Mouse (Mus musculus) bone marrow macrophage, adult 2 months (primary cell): ENCODE measurements around the gene Ddr1. TPM values are rescaled to one million over a fixed set of nuclear protein-coding genes. Genes with fewer than 3 reads are reported as not detected.

Experiments
- H3K27ac ChIP-seq: 2 replicates; pipeline ENCODE4 v1.5.1; 2012; ENCODE audit warnings: low read depth, low read length; ENCODE audit not compliant: insufficient read depth
- H3K4me1 ChIP-seq: 2 replicates; pipeline ENCODE4 v1.6.1; 2012; ENCODE audit warnings: low read length; ENCODE audit not compliant: control insufficient read depth, insufficient read depth
- H3K4me3 ChIP-seq: 2 replicates; pipeline ENCODE4 v1.5.1; 2012; ENCODE audit warnings: mild to moderate bottlenecking, low read length, moderate library complexity; ENCODE audit not compliant: insufficient read depth
- CTCF ChIP-seq: IDR thresholded peaks from 2 replicates; pipeline ENCODE4 v1.5.1; 2012; ENCODE audit warnings: low read depth, mild to moderate bottlenecking, low read length, moderate library complexity
- POLR2A ChIP-seq: IDR thresholded peaks from 2 replicates; pipeline ENCODE4 v1.6.1; 2012; ENCODE audit warnings: mild to moderate bottlenecking, low read depth, low read length, borderline replicate concordance
- polyA plus RNA-seq: library from polyadenylated mRNA; stranded (reverse); fragments of >200 nt; gene quantifications from 2 replicates; pipeline ENCODE4 v1.2.4, GENCODE M21; 2012; ENCODE audit not compliant: missing spikeins, insufficient read depth, insufficient read length

The Ddr1 gene
- polyA plus RNA-seq, 1 experiment, result 0.60 TPM

GRCm38 (mm10) chr17:35643609-35644236, 60.7 kb downstream of the Ddr1 start, which contains the start of gene Mucl3:
Mucl3 (minus strand) TSS chr17:35643695.
- TF ChIP-seq POLR2A (no peak), CTCF (no peak)
- no peaks in the 10 kb centered on the region for H3K4me1 ChIP-seq
- no peak within 1 kb of the TSS for H3K4me3 ChIP-seq
- no peak within 1 kb of the TSS for H3K27ac ChIP-seq

GRCm38 (mm10) chr17:35639352-35639751, 65.1 kb downstream of the Ddr1 start:
- no peak for TF ChIP-seq CTCF
- no peak for TF ChIP-seq POLR2A
- Histone ChIP-seq H3K4me3 (no peak overlapping the region), H3K27ac (no peak overlapping the region), H3K4me1 (no peaks in the 10 kb centered on the region)

GRCm38 (mm10) chr17:35638475-35639190, 65.8 kb downstream of the Ddr1 start:
- H3K4me1 ChIP-seq, result no peaks in the 10 kb centered on the region
- no peak overlapping the region for H3K4me3 ChIP-seq
- TF ChIP-seq POLR2A (no peak), CTCF (no peak)
- no peak overlapping the region for H3K27ac ChIP-seq

- Histone ChIP-seq H3K4me1 (no peaks in the 10 kb centered on the region), H3K27ac (no peak overlapping the region), H3K4me3 (no peak overlapping the region)
- TF ChIP-seq POLR2A (no peak), CTCF (no peak)
Observed at GRCm38 (mm10) chr17:35636363-35636762, 68.1 kb downstream of the Ddr1 start.

- H3K4me3 ChIP-seq, result peak overlapping the region; percentile 37
- TF ChIP-seq POLR2A (no peak), CTCF (peak; percentile 96)
- no peaks in the 10 kb centered on the region for H3K4me1 ChIP-seq
- H3K27ac ChIP-seq, result no peak overlapping the region
Observed at GRCm38 (mm10) chr17:35635699-35636111, 68.7 kb downstream of the Ddr1 start.

- Histone ChIP-seq H3K4me3 (no peak overlapping the region), H3K27ac (no peak overlapping the region)
- no peak for TF ChIP-seq CTCF
- TF ChIP-seq POLR2A, result no peak
Observed at GRCm38 (mm10) chr17:35635202-35635601, 69.2 kb downstream of the Ddr1 start.

GRCm38 (mm10) chr17:35633992-35634391, 70.4 kb downstream of the Ddr1 start:
- Histone ChIP-seq H3K4me3 (no peak overlapping the region), H3K4me1 (no peaks in the 10 kb centered on the region), H3K27ac (no peak overlapping the region)
- no peak for TF ChIP-seq POLR2A
- TF ChIP-seq CTCF, result no peak

More at GRCm38 (mm10) chr17:35635202-35635601, 69.2 kb downstream of the Ddr1 start:
- no peaks in the 10 kb centered on the region for H3K4me1 ChIP-seq

Other genes with a start within 250 kb of the Ddr1 start
- gene H2-Q10, start 234.5 kb downstream of the Ddr1 start, polyA plus RNA-seq, result 5.8 TPM in 2 replicates
- not detected in 2 replicates for gene Pou5f1, start 198.6 kb downstream of the Ddr1 start, polyA plus RNA-seq
- 19.5 and 22.6 TPM in 2 replicates for gene Tcf19, start 187.8 kb downstream of the Ddr1 start, polyA plus RNA-seq
- gene Cchcr1, start 187.5 kb downstream of the Ddr1 start, polyA plus RNA-seq, result 9.8 and 12.6 TPM in 2 replicates
- gene Psors1c2, start 171.4 kb downstream of the Ddr1 start, polyA plus RNA-seq, result not detected in 2 replicates
- 0.27 and 0.40 TPM in 2 replicates for gene Cdsn, start 152.5 kb downstream of the Ddr1 start, polyA plus RNA-seq
- gene 2300002M23Rik, start 137.2 kb downstream of the Ddr1 start, polyA plus RNA-seq, result not detected in 2 replicates
- not detected in 2 replicates for gene Sfta2, start 103.1 kb downstream of the Ddr1 start, polyA plus RNA-seq
- gene Gm9573, start 78.0 kb downstream of the Ddr1 start, polyA plus RNA-seq, result not detected in 2 replicates
- not detected in 2 replicates for gene Mucl3, start 60.9 kb downstream of the Ddr1 start, polyA plus RNA-seq
- gene Vars2, start 37.0 kb downstream of the Ddr1 start, polyA plus RNA-seq, result 10.2 and 12.1 TPM in 2 replicates
- gene Gtf2h4, start 30.9 kb downstream of the Ddr1 start, polyA plus RNA-seq, result 12.2 and 15.8 TPM in 2 replicates
- gene Ier3, start 117.1 kb upstream of the Ddr1 start, polyA plus RNA-seq, result 40.6 and 46.7 TPM in 2 replicates
- 52.7 and 69.3 TPM in 2 replicates for gene Flot1, start 118.6 kb upstream of the Ddr1 start, polyA plus RNA-seq
- gene Tubb5, start 133.7 kb upstream of the Ddr1 start, polyA plus RNA-seq, result 481 and 519 TPM in 2 replicates
- 16.1 and 17.7 TPM in 2 replicates for gene Mdc1, start 136.9 kb upstream of the Ddr1 start, polyA plus RNA-seq
- gene Nrm, start 156.7 kb upstream of the Ddr1 start, polyA plus RNA-seq, result 31.7 and 33.1 TPM in 2 replicates
- gene Ppp1r18, start 161.0 kb upstream of the Ddr1 start, polyA plus RNA-seq, result 202 and 205 TPM in 2 replicates
- gene Dhx16, start 175.2 kb upstream of the Ddr1 start, polyA plus RNA-seq, result 57.5 and 77.6 TPM in 2 replicates
- 36.9 and 39.3 TPM in 2 replicates for gene 2310061I04Rik, start 192.8 kb upstream of the Ddr1 start, polyA plus RNA-seq
- gene Atat1, start 205.5 kb upstream of the Ddr1 start, polyA plus RNA-seq, result 22.7 and 23.8 TPM in 2 replicates
- 21.0 and 29.4 TPM in 2 replicates for gene Mrps18b, start 211.8 kb upstream of the Ddr1 start, polyA plus RNA-seq
- 36.0 and 46.0 TPM in 2 replicates for gene Ppp1r10, start 211.8 kb upstream of the Ddr1 start, polyA plus RNA-seq